Mouse (Mus musculus): ENCODE results near the gene Casp8. TPM values are rescaled to one million over a fixed set of nuclear protein-coding genes. Genes with fewer than 3 reads are reported as not detected.
"Not testable (repeated sequence)": the region's sequence is repeated elsewhere in the genome, so short reads cannot be mapped to it uniquely, and the experiment has no call there.

Casp8 gene
- polyA plus RNA-seq, 1 experiment: 11.8 TPM

DNA sequence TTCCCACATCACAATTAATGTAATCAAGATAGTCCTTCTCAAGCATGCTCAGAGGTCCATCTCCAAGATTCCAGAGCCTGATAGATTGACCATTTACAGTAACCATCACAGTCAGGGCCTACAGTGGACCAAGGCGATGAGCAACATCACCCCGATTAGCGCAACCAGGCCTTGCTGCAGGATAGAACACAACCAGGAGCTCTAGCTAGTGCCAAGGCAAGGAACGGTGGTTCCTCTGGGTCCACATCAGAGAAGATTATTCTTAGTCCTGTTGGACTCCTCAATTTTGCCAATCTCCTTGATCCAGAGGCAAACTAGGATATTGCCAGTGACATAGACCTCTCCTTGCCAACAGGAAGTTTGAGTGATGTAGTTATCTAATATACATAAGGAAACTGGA is 6.8 kb upstream of the Casp8 start:
- Histone ChIP-seq H3K79me2 (ENCODE audit: control insufficient read depth, insufficient read depth) (no peaks in the 10 kb centered on the region), H3K27me3 (ENCODE audit: control insufficient read depth, insufficient read depth, insufficient read length) (no peaks in the 10 kb centered on the region), H3ac (ENCODE audit: control insufficient read depth, insufficient read length, low read depth) (no peak overlapping the region), H3K4me3 (ENCODE audit: insufficient read depth, poor library complexity, severe bottlenecking) (no peak overlapping the region), H3K36me3 (ENCODE audit: control insufficient read depth, insufficient read depth) (no peaks in the 10 kb centered on the region), H3K79me3 (ENCODE audit: low read depth) (no peaks in the 10 kb centered on the region)
- TF ChIP-seq CTCF (IDR thresholded peaks at IDR 0.05; ENCODE audit: control insufficient read depth, insufficient read depth, insufficient read length) (no peak), MYOD1 (IDR thresholded peaks at IDR 0.05; ENCODE audit: control insufficient read depth, insufficient read length, low read depth) (no peak), MYOG (IDR thresholded peaks at IDR 0.05; ENCODE audit: control insufficient read depth, extremely low read depth, insufficient read length) (no peak), USF1 (IDR thresholded peaks at IDR 0.05; ENCODE audit: low read depth) (no peak), FOSL1 (IDR thresholded peaks at IDR 0.05; ENCODE audit: insufficient read depth, low read length, poor library complexity, severe bottlenecking) (no peak), CEBPB (IDR thresholded peaks at IDR 0.05; ENCODE audit: low read depth) (no peak), MAX (IDR thresholded peaks at IDR 0.05) (no peak)

GRCm38 (mm10) chr1:58794705-58795104 is 469 bp upstream of the Casp8 start:
- Histone ChIP-seq H3K36me3 (ENCODE audit: control insufficient read depth, insufficient read depth) (peaks cover 15% of the 10 kb centered on the region), H3K79me3 (ENCODE audit: low read depth) (peaks cover 28% of the 10 kb centered on the region), H3K27me3 (ENCODE audit: control insufficient read depth, insufficient read depth, insufficient read length) (no peaks in the 10 kb centered on the region), H3K79me2 (ENCODE audit: control insufficient read depth, insufficient read depth) (peaks cover 42% of the 10 kb centered on the region), H3K4me3 (ENCODE audit: insufficient read depth, poor library complexity, severe bottlenecking) (no peak overlapping the region), H3ac (ENCODE audit: control insufficient read depth, insufficient read length, low read depth) (peak overlapping the region; percentile 100)
- TF ChIP-seq FOSL1 (IDR thresholded peaks at IDR 0.05; ENCODE audit: insufficient read depth, low read length, poor library complexity, severe bottlenecking): no peak
- no peak for TF ChIP-seq CTCF (IDR thresholded peaks at IDR 0.05; ENCODE audit: control insufficient read depth, insufficient read depth, insufficient read length)
- no peak for TF ChIP-seq CEBPB (IDR thresholded peaks at IDR 0.05; ENCODE audit: low read depth)
- TF ChIP-seq MYOD1 (IDR thresholded peaks at IDR 0.05; ENCODE audit: control insufficient read depth, insufficient read length, low read depth): no peak
- no peak for TF ChIP-seq MAX (IDR thresholded peaks at IDR 0.05)
- no peak for TF ChIP-seq USF1 (IDR thresholded peaks at IDR 0.05; ENCODE audit: low read depth)
- no peak for TF ChIP-seq MYOG (IDR thresholded peaks at IDR 0.05; ENCODE audit: control insufficient read depth, extremely low read depth, insufficient read length)

GRCm38 (mm10) chr1:58796059-58796363 is 837 bp downstream of the Casp8 start:
- Histone ChIP-seq H3K27me3 (ENCODE audit: control insufficient read depth, insufficient read depth, insufficient read length) (no peaks in the 10 kb centered on the region), H3ac (ENCODE audit: control insufficient read depth, insufficient read length, low read depth) (peak overlapping the region; percentile 100), H3K36me3 (ENCODE audit: control insufficient read depth, insufficient read depth) (peaks cover 15% of the 10 kb centered on the region), H3K4me3 (ENCODE audit: insufficient read depth, poor library complexity, severe bottlenecking) (peak overlapping the region; percentile 72), H3K79me3 (ENCODE audit: low read depth) (peaks cover 28% of the 10 kb centered on the region), H3K79me2 (ENCODE audit: control insufficient read depth, insufficient read depth) (peaks cover 54% of the 10 kb centered on the region)
- TF ChIP-seq USF1 (IDR thresholded peaks at IDR 0.05; ENCODE audit: low read depth): no peak
- TF ChIP-seq MAX (IDR thresholded peaks at IDR 0.05): no peak
- TF ChIP-seq CTCF (IDR thresholded peaks at IDR 0.05; ENCODE audit: control insufficient read depth, insufficient read depth, insufficient read length): no peak
- no peak for TF ChIP-seq MYOD1 (IDR thresholded peaks at IDR 0.05; ENCODE audit: control insufficient read depth, insufficient read length, low read depth)
- TF ChIP-seq FOSL1 (IDR thresholded peaks at IDR 0.05; ENCODE audit: insufficient read depth, low read length, poor library complexity, severe bottlenecking): no peak

DNA sequence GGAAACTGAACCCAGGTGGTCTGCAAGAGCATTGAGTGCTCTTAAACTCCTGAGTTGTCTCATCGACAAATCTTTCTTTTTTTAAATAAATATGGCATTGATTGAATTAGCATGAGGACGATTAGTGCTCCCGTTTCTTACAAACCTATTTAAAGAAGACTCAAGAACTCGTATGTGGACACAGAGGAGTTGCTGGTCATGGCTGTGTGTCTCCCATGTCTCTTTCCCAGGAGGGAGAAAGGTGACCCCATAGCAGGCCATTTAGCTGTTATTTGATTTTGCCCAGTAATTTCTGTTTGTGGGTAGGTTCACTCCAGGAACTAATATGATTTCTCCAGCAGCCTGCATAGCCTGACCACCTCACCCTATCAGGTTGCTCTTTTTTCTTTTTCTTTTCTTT is 1.7 kb downstream of the Casp8 start:
- Histone ChIP-seq H3K79me3 (ENCODE audit: low read depth) (peaks cover 28% of the 10 kb centered on the region), H3K4me3 (ENCODE audit: insufficient read depth, poor library complexity, severe bottlenecking) (no peak overlapping the region), H3ac (ENCODE audit: control insufficient read depth, insufficient read length, low read depth) (no peak overlapping the region), H3K27me3 (ENCODE audit: control insufficient read depth, insufficient read depth, insufficient read length) (no peaks in the 10 kb centered on the region), H3K79me2 (ENCODE audit: control insufficient read depth, insufficient read depth) (peaks cover 57% of the 10 kb centered on the region), H3K36me3 (ENCODE audit: control insufficient read depth, insufficient read depth) (peaks cover 15% of the 10 kb centered on the region)
- TF ChIP-seq CEBPB (IDR thresholded peaks at IDR 0.05; ENCODE audit: low read depth): no peak
- no peak for TF ChIP-seq CTCF (IDR thresholded peaks at IDR 0.05; ENCODE audit: control insufficient read depth, insufficient read depth, insufficient read length)
- no peak for TF ChIP-seq MAX (IDR thresholded peaks at IDR 0.05)
- TF ChIP-seq FOSL1 (IDR thresholded peaks at IDR 0.05; ENCODE audit: insufficient read depth, low read length, poor library complexity, severe bottlenecking): no peak

DNA sequence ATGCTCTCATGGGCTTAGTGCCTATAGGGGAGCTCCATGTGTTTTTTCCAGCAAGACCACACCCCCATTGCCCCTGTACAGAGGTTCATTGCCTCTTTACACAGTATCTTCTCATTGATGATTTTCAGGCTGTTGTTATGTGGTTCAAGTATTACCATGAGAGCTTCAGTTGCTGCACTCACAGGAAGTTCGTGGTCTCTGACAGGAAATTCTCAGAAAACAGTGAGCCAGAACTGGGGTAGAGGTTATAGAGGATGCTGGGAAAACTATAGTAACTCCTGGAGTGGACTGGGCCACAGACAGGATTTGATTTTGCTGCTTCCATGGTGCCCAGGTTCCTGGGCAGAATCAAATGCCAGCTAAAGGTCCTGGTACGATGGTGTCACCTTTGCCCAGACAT is 2.2 kb downstream of the Casp8 start:
- Histone ChIP-seq H3K4me3 (ENCODE audit: insufficient read depth, poor library complexity, severe bottlenecking) (no peak overlapping the region), H3K27me3 (ENCODE audit: control insufficient read depth, insufficient read depth, insufficient read length) (no peaks in the 10 kb centered on the region), H3K36me3 (ENCODE audit: control insufficient read depth, insufficient read depth) (peaks cover 15% of the 10 kb centered on the region), H3ac (ENCODE audit: control insufficient read depth, insufficient read length, low read depth) (no peak overlapping the region), H3K79me3 (ENCODE audit: low read depth) (peaks cover 28% of the 10 kb centered on the region), H3K79me2 (ENCODE audit: control insufficient read depth, insufficient read depth) (peaks cover 62% of the 10 kb centered on the region)
- TF ChIP-seq MYOG (IDR thresholded peaks at IDR 0.05; ENCODE audit: control insufficient read depth, extremely low read depth, insufficient read length) (no peak), CTCF (IDR thresholded peaks at IDR 0.05; ENCODE audit: control insufficient read depth, insufficient read depth, insufficient read length) (no peak), USF1 (IDR thresholded peaks at IDR 0.05; ENCODE audit: low read depth) (no peak), CEBPB (IDR thresholded peaks at IDR 0.05; ENCODE audit: low read depth) (no peak), MAX (IDR thresholded peaks at IDR 0.05) (no peak), MYOD1 (IDR thresholded peaks at IDR 0.05; ENCODE audit: control insufficient read depth, insufficient read length, low read depth) (no peak), FOSL1 (IDR thresholded peaks at IDR 0.05; ENCODE audit: insufficient read depth, low read length, poor library complexity, severe bottlenecking) (no peak)

DNA sequence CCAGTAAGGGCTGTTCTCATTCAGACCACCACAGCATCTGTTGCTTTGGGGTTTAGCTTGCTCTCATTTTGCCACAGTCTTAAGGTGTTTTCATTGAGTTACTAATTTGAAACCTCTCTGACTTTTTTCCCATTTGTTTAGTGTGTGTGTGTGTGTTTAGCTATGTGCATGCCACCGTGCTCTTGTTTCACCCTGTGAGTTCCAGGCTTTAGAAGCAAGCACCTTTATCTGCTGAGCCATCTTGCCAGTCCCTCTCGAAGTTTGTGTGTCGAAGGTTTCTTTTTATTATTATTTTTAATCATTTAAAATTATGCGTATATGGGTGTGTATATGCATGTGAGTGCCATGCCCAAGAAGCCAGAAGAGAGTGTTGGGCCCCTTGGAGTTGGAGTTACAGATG is 3.7 kb downstream of the Casp8 start:
- peaks cover 15% of the 10 kb centered on the region for H3K36me3 ChIP-seq (ENCODE audit: control insufficient read depth, insufficient read depth)
- TF ChIP-seq CEBPB (IDR thresholded peaks at IDR 0.05; ENCODE audit: low read depth) (no peak), MYOG (IDR thresholded peaks at IDR 0.05; ENCODE audit: control insufficient read depth, extremely low read depth, insufficient read length) (no peak), MAX (IDR thresholded peaks at IDR 0.05) (no peak), MYOD1 (IDR thresholded peaks at IDR 0.05; ENCODE audit: control insufficient read depth, insufficient read length, low read depth) (no peak), FOSL1 (IDR thresholded peaks at IDR 0.05; ENCODE audit: insufficient read depth, low read length, poor library complexity, severe bottlenecking) (no peak), USF1 (IDR thresholded peaks at IDR 0.05; ENCODE audit: low read depth) (no peak), CTCF (IDR thresholded peaks at IDR 0.05; ENCODE audit: control insufficient read depth, insufficient read depth, insufficient read length) (no peak)
- H3K4me3 ChIP-seq (ENCODE audit: insufficient read depth, poor library complexity, severe bottlenecking): no peak overlapping the region
- no peak overlapping the region for H3ac ChIP-seq (ENCODE audit: control insufficient read depth, insufficient read length, low read depth)
- H3K27me3 ChIP-seq (ENCODE audit: control insufficient read depth, insufficient read depth, insufficient read length): no peaks in the 10 kb centered on the region
- peaks cover 77% of the 10 kb centered on the region for H3K79me2 ChIP-seq (ENCODE audit: control insufficient read depth, insufficient read depth)
- H3K79me3 ChIP-seq (ENCODE audit: low read depth): peaks cover 34% of the 10 kb centered on the region

DNA sequence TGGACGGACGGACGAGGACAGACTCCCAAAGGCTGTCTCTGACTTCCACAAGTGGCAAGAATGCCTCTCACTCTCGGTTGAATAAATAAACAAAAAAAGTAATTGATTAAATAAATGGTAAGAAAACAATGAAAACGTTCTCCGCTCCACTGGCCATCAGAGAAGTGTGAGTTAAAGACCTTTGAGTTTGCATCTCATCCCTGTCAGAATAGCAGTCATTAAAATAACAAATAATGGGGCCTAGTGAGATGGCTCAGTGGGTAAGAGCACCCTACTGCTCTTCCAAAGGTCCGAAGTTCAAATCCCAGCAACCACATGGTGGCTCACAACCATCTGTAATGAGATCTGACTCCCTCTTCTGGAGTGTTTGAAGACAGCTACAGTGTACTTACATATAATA is 5.5 kb downstream of the Casp8 start:
- H3K27me3 ChIP-seq (ENCODE audit: control insufficient read depth, insufficient read depth, insufficient read length); H3K4me3 ChIP-seq (ENCODE audit: insufficient read depth, poor library complexity, severe bottlenecking); H3ac ChIP-seq (ENCODE audit: control insufficient read depth, insufficient read length, low read depth): not testable (repeated sequence)
- peaks cover 37% of the 10 kb centered on the region for H3K79me3 ChIP-seq (ENCODE audit: low read depth)
- peaks cover 87% of the 10 kb centered on the region for H3K79me2 ChIP-seq (ENCODE audit: control insufficient read depth, insufficient read depth)
- H3K36me3 ChIP-seq (ENCODE audit: control insufficient read depth, insufficient read depth): peaks cover 15% of the 10 kb centered on the region

Data from C2C12 (cell line).